Mouse (Mus musculus) heart, adult 8-10 months (tissue): ENCODE measurements around the gene Wnt10a. TPM values are rescaled to one million over a fixed set of nuclear protein-coding genes. Genes with fewer than 3 reads are reported as not detected.
A peak's percentile ranks its signal among the peaks of the same experiment; 100 is the strongest.

Source experiments
- DNase-seq: peaks from one replicate; pipeline ENCODE4 v3.0.0; 2022; ENCODE audit warnings: low spot score
- total RNA-seq, 4 experiments: library from RNA; stranded (reverse); gene quantifications; 2 replicates each; pipeline ENCODE4 v1.2.4; 2022

Wnt10a gene
- total RNA-seq, 4 experiments from 2014 or later: not detected

DNA sequence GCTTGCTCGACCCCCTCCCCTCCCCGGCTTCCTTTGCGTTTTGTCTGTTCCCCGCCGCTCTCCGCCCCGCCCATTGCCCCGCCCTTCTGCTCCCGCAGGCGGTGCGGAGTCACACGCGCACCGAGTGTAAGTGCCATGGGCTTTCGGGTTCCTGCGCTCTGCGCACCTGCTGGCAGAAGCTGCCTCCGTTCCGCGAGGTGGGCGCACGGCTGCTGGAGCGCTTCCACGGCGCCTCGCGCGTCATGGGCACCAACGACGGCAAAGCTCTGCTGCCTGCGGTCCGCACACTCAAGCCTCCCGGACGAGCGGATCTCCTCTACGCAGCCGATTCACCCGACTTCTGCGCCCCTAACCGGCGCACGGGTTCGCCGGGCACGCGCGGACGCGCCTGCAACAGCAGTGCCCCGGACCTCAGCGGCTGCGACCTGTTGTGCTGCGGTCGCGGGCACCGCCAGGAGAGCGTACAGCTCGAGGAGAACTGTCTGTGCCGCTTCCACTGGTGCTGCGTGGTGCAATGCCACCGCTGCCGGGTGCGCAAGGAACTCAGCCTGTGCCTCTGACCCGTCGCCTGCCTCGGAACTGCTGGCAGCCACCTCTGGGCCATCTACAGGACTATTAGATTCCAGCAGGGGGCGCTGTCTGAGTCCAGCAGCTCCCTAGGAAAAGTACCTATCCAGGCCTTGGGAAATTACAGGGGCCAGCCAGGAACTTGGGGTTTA, 7.1 kb upstream of the Wnt10a start:
- DNase-seq: peak; percentile 31

- peak; percentile 81 for DNase-seq
Measured at GRCm38 (mm10) chr1:74787846-74788245, 3.5 kb upstream of the Wnt10a start.

GRCm38 (mm10) chr1:74788603-74789176, 2.6 kb upstream of the Wnt10a start:
- no peak for DNase-seq

DNA sequence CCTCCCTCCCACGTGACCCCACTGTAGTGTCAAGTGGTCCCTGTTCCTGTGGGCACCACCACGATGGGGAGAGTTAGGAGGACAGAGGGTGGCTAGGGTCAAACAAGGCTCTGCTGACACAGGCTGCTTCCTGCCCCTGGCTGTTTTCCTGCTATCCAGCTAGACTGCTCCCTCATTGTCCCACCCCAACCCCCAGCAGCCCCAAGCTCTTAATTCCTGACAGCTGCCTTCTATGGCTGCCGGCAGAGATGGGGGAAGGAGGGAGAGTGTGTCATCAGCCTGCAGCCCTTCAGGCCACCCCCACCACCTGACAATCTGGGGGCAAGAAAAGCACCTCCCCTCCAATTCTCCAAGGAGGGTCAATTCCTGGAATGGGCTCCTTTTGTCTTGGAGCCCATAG, 1.2 kb upstream of the Wnt10a start:
- DNase-seq: no peak

DNA sequence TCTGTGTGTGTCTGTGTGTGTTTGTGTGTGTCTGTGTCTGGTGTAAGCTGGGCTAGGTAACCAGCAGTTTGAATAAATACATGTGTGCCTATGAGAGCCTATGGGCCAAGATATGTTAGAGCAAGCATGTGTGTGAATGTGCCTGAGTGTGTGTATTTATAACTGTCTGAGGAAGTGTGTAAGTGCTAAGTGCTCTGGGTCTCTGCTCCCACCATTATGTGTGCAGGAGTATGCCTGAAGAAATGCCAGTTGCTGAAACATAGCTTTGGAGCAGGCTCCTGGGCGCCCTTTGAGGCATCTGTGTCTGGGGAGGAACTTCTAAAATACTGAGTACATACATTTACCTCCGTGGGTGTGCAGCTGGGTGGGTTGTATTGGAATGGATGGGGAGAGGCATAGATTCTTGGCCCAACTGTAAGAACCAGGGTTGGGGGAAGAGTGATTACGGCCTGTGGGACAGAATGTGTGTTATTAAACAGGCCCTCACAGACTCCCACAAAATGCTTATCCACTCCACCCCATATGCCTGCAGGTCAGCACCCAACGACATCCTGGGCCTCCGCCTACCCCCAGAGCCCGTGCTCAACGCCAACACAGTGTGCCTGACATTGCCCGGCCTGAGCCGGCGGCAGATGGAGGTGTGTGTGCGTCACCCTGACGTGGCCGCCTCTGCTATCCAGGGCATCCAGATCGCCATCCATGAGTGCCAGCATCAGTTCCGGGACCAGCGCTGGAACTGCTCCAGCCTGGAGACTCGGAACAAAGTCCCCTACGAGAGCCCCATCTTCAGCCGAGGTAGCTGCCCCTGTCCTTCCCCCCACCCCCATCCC, 1.7 kb downstream of the Wnt10a start:
- DNase-seq: no peak

GRCm38 (mm10) chr1:74794487-74795144, 3.3 kb downstream of the Wnt10a start:
- no peak for DNase-seq

GRCm38 (mm10) chr1:74795145-74795529, 3.8 kb downstream of the Wnt10a start:
- DNase-seq: no peak

DNA sequence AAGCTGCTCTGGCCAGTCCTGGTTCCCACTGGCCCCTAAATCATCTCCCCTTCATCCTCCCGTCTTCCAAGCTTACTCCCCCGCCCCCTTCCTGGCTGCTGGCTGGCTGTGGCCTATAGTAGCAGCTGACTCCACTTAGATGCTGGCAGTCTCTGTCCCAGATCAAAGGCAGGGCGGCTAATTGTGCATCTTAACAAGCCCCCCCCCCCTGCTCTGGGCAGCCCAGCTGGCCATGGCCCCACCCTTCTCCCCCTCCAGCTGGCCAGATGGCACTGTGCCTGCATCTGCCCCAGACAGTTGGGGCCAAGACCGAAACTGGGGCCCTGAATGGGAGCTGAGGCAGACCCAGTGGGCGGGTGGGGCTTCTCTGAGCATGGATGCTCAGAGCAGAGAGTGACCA, 6.1 kb downstream of the Wnt10a start:
- DNase-seq: no peak

DNA sequence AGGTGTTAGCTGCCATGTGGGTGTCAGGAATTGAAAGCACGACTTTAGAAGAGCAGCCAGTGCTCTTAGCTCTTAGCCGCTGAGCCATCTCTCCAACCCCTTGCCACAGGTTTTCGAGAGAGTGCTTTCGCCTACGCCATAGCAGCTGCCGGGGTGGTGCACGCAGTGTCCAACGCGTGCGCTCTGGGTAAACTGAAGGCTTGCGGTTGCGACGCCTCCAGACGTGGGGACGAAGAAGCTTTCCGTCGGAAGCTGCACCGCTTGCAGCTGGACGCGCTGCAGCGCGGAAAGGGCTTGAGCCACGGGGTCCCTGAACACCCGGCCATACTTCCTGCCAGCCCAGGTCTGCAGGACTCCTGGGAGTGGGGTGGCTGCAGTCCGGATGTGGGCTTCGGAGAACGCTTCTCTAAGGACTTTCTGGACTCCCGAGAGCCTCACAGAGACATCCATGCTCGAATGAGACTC, 9.1 kb downstream of the Wnt10a start:
- no peak for DNase-seq

GRCm38 (mm10) chr1:74801631-74802140, 10.4 kb downstream of the Wnt10a start:
- no peak for DNase-seq

- peak; percentile 44 for DNase-seq
Measured at GRCm38 (mm10) chr1:74802795-74803656, 11.7 kb downstream of the Wnt10a start.

DNA sequence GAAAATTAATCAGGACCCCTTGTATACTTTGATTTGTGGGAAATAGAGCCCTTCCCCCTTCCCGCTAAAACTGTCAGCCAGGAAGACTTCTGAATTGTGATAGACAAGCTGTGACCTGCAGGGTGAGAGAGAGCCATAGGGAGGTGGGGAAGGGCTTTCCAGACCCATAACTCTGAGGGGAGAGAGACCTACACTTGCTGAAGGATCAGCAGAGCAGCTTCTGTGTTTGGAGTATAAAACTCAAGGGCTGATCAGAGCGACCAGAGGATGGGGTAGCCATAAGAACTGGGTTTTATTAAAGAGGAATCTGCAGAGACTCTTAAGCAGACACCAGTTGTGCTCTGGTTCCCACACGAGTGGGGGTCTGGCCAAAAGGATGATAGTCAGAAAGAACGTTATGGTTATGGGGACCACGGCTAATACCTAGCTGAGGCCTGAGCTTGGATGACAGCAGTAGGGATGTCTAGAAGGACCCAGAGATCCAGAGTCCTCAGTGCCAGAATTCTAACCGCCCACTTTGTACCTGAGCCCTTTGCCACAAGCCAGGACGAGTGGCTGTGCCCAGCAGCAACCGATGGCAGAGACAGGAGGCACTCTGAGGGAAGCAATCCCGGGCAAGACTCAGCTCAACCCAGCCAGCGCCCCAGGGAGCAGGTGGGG, 13.0 kb downstream of the Wnt10a start:
- no peak for DNase-seq

GRCm38 (mm10) chr1:74805340-74805835, 14.1 kb downstream of the Wnt10a start:
- no peak for DNase-seq

DNA sequence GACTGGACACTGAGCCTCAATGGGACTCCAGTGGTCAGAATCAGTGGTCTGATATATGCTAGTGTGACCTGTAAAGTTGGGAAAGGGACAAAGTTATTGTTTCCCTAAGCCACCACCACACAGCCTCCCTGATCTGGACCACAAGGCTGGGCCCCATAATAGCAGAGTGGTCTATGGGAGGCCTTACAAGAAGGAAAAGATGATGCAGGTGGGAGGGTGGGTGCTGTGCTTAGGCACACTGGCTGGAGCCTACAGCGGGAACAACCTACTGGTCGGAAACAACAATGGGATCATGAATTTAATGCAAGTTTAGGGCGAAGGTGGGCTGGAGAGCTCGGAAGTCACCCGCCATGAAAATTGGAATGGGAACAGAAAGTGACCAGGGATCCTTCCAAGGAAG, 14.5 kb downstream of the Wnt10a start:
- no peak for DNase-seq

DNA sequence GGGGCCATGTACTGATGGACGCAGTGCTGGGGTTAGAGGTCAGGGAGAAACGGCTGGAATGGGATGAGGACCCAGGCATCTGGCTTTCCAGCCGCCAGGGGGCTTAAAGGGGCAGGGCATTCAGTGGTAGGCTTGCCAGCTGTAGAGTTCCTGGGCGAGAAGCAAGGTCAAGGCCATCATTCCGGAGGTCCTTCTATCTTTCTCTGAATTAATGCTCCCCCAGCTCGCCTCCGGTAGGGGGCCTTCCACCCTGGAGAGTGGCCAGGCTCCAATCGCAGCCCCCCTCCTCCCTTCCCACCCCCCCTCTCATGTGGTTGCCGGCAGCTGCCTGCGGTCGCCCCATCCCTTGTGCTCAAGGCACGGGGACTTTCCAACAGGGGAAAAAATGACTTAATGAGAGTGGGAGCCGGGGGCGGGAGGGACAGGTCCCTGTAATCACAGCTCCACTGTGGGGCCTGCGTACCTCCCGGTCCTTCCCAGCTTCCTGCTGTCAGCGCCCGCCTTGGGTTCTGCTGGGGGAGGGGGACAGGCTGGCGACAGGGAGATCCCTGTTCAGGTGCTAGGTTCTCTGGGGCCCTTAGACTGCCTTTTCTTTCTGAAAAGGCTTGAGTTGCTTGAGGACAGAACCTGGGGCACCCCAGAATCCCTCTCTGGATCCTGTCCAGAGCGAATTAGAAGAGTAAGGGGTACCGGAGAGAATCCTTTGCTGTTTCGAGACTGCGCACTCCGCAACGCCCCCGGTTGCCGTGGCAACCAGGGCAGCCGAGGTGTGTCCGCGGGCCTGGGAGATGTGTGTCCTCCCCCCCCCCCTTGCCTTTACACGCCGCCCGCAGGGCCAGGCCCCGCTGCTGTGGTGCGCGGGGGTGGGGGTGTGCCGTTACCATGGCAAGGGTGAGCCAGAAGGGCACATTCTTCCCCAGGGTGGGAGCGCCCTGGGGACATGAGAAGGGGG, 15.3 kb downstream of the Wnt10a start:
- no peak for DNase-seq

DNA sequence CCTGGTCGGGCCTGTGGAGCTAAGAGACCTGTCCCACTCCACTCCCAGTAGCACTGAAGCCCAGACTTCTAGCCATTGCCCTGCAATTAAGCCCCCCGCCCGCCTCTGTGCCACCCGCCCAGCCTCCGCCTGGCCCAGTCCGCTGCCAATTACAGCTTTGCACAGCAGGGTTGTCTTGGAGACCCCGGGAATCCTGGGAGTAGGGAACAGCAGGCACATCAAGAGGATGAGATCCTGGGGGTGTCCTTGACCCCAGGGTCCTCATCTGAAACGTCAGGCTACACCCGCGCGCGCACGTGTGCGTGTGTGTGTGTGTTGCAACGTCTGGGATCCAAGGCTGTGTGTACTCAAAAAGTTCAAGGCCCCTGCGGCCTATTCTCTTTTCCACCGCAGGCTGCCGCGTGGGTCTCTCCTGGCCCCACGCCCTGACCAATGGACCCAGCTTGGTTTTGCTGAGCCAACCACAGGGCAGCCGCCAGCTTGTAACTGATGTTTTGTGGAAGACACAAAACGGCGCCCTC, 16.3 kb downstream of the Wnt10a start:
- no peak for DNase-seq

GRCm38 (mm10) chr1:74808078-74808477, 16.8 kb downstream of the Wnt10a start:
- peak; percentile 87 for DNase-seq

DNA sequence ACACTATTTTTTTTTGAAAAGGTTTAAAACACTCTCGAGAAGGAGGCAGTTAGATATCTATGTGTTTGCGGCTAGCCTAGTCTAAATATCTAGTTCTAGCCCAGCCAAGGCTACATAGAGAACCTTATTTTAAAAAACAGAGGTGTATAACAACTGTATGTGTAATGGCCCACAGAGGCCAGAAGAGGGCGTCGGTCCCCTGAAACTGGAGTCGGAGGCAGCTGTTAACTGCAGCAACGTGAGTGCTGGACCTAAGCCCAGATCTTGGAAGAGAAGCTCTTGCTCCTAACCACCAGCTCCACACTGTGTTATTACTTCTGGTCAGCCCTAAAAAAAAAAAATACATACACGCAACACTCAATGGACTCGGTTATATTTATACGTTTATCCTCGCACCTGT, 17.7 kb downstream of the Wnt10a start:
- DNase-seq: no peak
